Mouse (Mus musculus): Measurements from ENCODE around the gene Gpr65. TPM values are rescaled to one million over a fixed set of nuclear protein-coding genes. Genes with fewer than 3 reads are reported as not detected.
"Not testable (repeated sequence)": the region's sequence is repeated elsewhere in the genome, so short reads cannot be mapped to it uniquely, and the experiment has no call there.

Gpr65 gene
- polyA plus RNA-seq (2015; fragmentation: Nextera tagmentation; extraction: Ambion mirVana) = 0.30 and 0.44 TPM in 2 replicates

DNA sequence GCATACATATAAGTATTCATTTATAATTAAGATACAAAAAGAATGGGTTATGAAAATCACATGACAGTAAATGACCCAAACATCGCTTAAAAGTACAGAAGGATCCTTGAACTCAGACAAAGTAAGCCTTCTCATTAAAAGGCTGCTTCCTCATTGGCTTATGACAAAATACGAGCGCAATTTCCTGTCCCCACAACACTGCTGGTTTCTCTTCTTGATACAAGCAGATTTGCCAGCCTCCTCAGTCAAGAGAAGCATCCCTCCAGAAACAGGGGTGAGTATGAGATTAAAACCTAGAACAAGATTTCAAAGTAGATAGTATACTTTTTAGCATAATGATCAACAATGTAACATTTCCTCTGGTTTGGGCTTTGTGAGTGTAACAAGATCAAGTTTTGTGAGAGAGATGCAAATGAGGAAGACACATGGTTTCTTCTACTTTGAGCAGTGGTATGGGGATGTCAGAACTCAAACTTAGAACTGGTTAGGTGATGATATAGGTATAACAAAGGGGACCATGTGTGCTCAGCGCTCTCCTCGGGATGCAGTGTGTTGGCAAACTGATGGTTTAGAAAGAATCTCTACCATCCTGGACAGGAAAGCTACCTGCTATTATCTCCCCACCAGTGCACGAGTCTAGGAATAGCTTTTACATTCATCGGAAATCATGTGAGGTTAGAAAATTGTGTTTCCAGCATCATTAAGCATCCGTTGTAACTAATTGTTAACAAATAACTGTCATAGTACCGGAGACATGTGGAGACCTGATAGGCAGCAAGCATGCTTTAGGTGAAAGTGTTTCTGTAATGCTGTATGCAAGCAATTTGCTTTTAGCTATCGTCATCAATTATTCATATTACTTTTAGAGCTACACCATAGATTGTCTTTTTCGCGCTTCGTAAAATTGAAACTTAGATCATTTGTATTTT, at the start of gene Gpr65:
TSS of gene Gpr65 (plus strand) at position 195 of the 929 bp plus-strand sequence.
- ATAC-seq (ENCODE audit: low FRiP score) = no peak
- Histone ChIP-seq H3K27ac (no peak within 1 kb of the TSS), H3K4me3 (no peak within 1 kb of the TSS), H3K4me1 (replicated peaks) (no peaks in the 10 kb centered on the region; the same call in 1 of the 2 replicates), H3K4me2 (no peak within 1 kb of the TSS), H3K27me3 (no peaks in the 10 kb centered on the region), H3K36me3 (no peaks in the 10 kb centered on the region), H3K9ac (no peak within 1 kb of the TSS), H3K9me3 (no peaks in the 10 kb centered on the region)
- 88% methylated on average over 13 of the region's 13 CpGs for WGBS

DNA sequence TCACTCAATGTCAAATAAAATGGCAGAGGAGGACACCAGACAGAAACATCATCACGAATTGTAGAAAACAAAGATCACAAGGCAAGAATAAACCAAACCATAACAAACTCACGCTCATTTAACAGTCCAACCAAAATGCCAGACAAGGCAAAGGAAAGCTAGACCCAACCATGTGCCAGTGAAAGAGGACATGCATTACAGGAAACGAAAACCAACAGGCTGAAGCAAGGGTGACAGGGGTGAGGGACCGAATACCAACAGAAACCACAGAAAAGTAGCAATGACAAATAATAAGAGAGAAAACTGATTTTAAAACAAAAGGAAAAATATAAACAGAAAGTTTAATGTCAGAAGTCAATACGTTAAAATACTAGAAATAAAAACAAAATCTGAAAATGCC, 45.1 kb upstream of the Gpr65 start:
- no peak for ATAC-seq (ENCODE audit: low FRiP score)
- H3K9ac ChIP-seq = no peak overlapping the region
- H3K4me3 ChIP-seq = no peak overlapping the region
- 90% methylated on average over 5 of the region's 5 CpGs for WGBS
- H3K4me2 ChIP-seq = no peak overlapping the region
- no peaks in the 10 kb centered on the region for H3K4me1 ChIP-seq (replicated peaks)
- no peaks in the 10 kb centered on the region for H3K9me3 ChIP-seq
- no peak overlapping the region for H3K27ac ChIP-seq
- H3K36me3 ChIP-seq = peaks cover 13% of the 10 kb centered on the region
- H3K27me3 ChIP-seq = no peaks in the 10 kb centered on the region

DNA sequence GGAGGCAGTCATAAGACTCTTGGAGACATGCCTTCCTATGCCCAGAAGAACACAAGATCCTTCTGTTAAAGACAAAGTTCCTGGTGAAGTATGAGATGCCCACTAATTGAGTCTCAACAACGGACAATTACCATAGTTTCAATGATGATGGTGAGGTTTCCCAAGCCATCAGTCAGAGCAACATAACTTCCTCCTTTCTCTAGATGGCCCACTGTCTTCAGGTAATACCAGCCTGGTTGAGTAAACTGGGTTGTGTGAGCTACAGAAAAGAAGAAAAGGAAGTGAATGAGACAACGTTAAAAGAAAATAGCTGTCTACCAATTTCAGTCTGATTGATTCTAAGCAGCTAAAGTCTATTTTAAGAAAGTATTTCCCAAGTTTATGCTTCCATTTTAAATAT, 41.4 kb upstream of the Gpr65 start:
- H3K27me3 ChIP-seq = no peaks in the 10 kb centered on the region
- no peak for ATAC-seq (ENCODE audit: low FRiP score)
- no peak overlapping the region for H3K4me3 ChIP-seq
- no peak overlapping the region for H3K9ac ChIP-seq
- H3K4me2 ChIP-seq = no peak overlapping the region
- H3K9me3 ChIP-seq = no peaks in the 10 kb centered on the region
- H3K27ac ChIP-seq = no peak overlapping the region
- H3K36me3 ChIP-seq = peaks cover 16% of the 10 kb centered on the region
- WGBS = 90% methylated on average over 2 of the region's 2 CpGs
- no peaks in the 10 kb centered on the region for H3K4me1 ChIP-seq (replicated peaks)

DNA sequence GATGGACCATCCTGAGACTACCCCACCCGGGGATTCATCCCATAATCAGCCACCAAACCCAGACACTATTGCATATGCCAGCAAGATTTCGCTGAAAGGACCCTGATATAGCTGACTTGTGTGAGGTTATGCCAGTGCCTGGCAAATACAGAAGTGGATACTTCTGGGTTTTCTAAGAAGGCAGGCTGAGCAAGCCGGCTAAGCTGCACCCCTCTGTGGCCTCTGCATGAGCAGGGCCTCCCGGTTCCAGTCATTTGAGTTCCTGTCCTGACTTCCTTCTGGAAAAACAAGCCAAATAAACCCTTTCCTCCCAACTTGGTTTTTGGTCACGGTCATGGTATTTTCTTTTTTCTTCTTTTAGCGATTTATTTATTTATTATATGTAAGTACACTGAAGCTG, 30.0 kb upstream of the Gpr65 start:
- H3K4me2 ChIP-seq; H3K9ac ChIP-seq; H3K4me1 ChIP-seq (replicated peaks); H3K4me3 ChIP-seq; H3K36me3 ChIP-seq; H3K27ac ChIP-seq; H3K9me3 ChIP-seq; ATAC-seq (ENCODE audit: low FRiP score); H3K27me3 ChIP-seq: not testable (repeated sequence)
- 85% methylated on average over 6 of the region's 6 CpGs for WGBS

DNA sequence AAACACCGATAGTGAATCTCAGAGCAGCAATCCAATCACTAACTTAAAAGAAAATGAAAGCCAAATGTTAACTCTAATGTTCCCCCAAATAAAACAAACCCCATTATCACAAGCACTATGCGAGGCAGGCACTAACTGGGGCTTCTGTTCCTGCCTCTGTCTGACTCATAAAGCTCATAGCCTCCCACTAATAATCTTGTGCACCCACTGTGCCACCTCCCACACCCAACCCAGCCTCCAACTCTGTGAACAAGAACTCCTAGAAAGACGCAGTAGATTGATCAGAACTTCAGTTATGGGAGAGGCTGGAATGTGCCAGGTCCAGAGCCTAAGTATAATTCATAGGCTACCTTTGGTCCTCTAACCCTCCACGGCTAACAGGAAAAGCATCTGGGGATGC, 24.3 kb upstream of the Gpr65 start:
- H3K4me1 ChIP-seq (replicated peaks) = no peaks in the 10 kb centered on the region
- no peak overlapping the region for H3K4me2 ChIP-seq
- H3K27ac ChIP-seq = no peak overlapping the region
- ATAC-seq (ENCODE audit: low FRiP score) = no peak
- H3K36me3 ChIP-seq = peaks cover 3% of the 10 kb centered on the region; the same call in 1 of the 2 replicates
- no peaks in the 10 kb centered on the region for H3K27me3 ChIP-seq
- no peak overlapping the region for H3K9ac ChIP-seq
- H3K4me3 ChIP-seq = no peak overlapping the region
- 91% methylated on average over 4 of the region's 4 CpGs for WGBS
- H3K9me3 ChIP-seq = no peaks in the 10 kb centered on the region

DNA sequence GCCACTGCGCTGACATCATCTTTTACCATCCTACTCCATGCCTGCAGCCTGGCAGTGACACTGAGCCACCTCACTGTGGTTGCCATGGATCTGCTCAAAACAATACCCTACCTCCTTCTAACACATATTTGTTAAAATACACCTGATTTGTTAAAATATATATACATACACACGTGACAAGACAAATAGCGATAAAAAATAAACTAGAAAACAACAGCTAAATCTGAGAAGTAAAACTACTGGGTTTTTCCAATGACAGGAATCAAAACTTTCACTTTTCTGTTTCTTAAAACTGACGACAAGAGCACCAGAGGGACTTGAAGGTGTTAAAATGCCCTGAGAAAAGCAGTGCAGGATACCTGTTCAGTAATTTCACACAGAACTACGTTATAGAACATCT, 23.6 kb upstream of the Gpr65 start:
- H3K27me3 ChIP-seq = no peaks in the 10 kb centered on the region
- peaks cover 3% of the 10 kb centered on the region; the same call in 1 of the 2 replicates for H3K36me3 ChIP-seq
- ATAC-seq (ENCODE audit: low FRiP score) = no peak
- no peaks in the 10 kb centered on the region for H3K4me1 ChIP-seq (replicated peaks)
- H3K9ac ChIP-seq = no peak overlapping the region
- WGBS = 90% methylated on average over 5 of the region's 5 CpGs
- no peaks in the 10 kb centered on the region for H3K9me3 ChIP-seq
- no peak overlapping the region for H3K27ac ChIP-seq
- no peak overlapping the region for H3K4me2 ChIP-seq
- no peak overlapping the region for H3K4me3 ChIP-seq

DNA sequence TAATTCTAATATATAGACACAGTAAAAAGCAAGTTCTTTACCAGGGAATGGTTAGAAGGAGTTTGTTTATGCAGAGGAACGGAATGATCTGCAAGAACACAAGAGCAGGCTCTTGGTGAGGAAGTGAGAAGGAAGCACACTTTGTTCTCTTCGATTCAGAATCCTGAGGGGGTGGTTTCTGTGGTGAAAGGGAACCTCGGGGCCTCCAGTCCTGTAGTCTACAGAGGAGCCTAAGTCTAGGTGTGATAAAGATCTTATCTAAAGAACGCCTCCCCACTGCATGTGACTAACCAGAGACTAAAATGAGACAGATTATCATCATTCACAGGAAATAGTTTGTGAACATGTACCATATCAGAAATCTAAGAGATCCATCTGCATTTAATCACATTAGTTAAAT, 21.6 kb upstream of the Gpr65 start:
- H3K36me3 ChIP-seq = peaks cover 13% of the 10 kb centered on the region
- no peaks in the 10 kb centered on the region for H3K4me1 ChIP-seq (replicated peaks)
- H3K27ac ChIP-seq = no peak overlapping the region
- no peaks in the 10 kb centered on the region for H3K9me3 ChIP-seq
- no peak overlapping the region for H3K9ac ChIP-seq
- ATAC-seq (ENCODE audit: low FRiP score) = no peak
- no peak overlapping the region for H3K4me2 ChIP-seq
- 89% methylated on average over 4 of the region's 4 CpGs for WGBS
- no peak overlapping the region for H3K4me3 ChIP-seq
- H3K27me3 ChIP-seq = no peaks in the 10 kb centered on the region

DNA sequence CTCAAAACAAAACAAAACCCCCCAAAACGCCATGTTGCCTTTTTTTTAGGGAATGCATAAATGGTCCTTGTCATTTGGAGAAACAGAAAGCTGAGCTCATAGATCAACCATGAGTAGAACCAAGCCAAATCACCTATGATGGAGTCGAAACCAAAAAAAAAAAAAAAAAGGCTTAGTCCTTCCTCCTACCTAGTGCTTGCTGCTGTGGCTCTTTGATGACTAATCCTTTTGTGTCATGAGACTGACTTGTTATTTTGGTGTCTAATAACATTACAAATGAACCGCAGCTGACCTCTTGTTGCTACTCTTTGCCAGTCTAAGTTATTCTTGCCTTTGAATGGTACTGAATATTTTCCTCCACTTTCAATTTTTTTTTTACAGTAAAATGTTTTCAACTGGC, 18.8 kb upstream of the Gpr65 start:
- WGBS = 85% methylated on average over 3 of the region's 3 CpGs

DNA sequence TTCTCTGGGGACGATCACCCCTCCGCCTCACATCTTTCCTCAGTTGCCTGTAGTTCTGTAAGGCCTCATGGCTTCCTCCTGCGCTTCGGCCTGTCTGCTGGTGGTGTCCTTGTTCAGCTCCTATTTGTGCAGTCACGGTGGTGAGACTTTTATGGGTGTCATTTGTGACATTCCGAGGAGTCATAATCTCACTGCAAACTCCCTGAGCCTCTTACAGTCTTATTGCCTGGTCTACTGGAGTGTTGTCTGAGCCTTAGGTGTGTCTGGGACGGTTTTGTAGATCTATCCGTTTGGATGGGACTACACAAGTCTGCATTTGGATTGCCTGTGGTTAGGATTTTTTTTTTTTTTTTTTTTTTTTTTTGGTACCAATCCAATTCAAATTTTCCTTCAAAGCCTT, 18.1 kb upstream of the Gpr65 start:
- no peak overlapping the region for H3K4me3 ChIP-seq
- 95% methylated on average over 8 of the region's 8 CpGs for WGBS
- no peak overlapping the region for H3K9ac ChIP-seq
- no peak overlapping the region for H3K4me2 ChIP-seq
- ATAC-seq (ENCODE audit: low FRiP score) = no peak
- H3K27me3 ChIP-seq = no peaks in the 10 kb centered on the region
- no peaks in the 10 kb centered on the region for H3K4me1 ChIP-seq (replicated peaks)
- H3K36me3 ChIP-seq = peaks cover 15% of the 10 kb centered on the region
- H3K9me3 ChIP-seq = no peaks in the 10 kb centered on the region
- H3K27ac ChIP-seq = no peak overlapping the region

More for the DNA sequence above, 18.8 kb upstream of the Gpr65 start:
- H3K4me3 ChIP-seq = no peak overlapping the region
- no peak overlapping the region for H3K4me2 ChIP-seq
- H3K9me3 ChIP-seq = no peaks in the 10 kb centered on the region
- no peaks in the 10 kb centered on the region for H3K4me1 ChIP-seq (replicated peaks)
- no peak overlapping the region for H3K9ac ChIP-seq
- no peak for ATAC-seq (ENCODE audit: low FRiP score)
- peaks cover 18% of the 10 kb centered on the region for H3K36me3 ChIP-seq
- no peak overlapping the region for H3K27ac ChIP-seq
- no peaks in the 10 kb centered on the region for H3K27me3 ChIP-seq

DNA sequence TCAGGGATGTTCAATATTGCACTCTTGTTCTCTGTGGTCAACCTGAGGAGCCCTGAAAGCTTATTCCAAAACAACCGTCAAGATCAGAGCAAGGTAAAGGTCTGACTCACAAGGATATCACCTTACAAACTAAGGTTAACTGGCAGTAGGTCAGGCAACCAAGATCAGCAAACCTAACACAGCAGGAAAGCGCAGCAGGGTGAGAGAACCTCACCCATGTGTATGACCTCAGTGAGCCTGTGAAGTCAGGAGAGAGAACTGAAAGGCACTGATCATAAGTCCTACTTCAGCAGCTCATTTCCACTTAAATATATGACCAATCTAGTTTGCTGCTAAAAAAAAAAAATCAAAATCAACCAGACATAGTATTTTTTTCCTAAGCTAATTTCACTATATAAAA, 16.0 kb upstream of the Gpr65 start:
- Histone ChIP-seq H3K9me3 (no peaks in the 10 kb centered on the region), H3K27ac (no peak overlapping the region), H3K9ac (no peak overlapping the region), H3K27me3 (no peaks in the 10 kb centered on the region), H3K4me3 (no peak overlapping the region), H3K4me1 (replicated peaks) (no peaks in the 10 kb centered on the region), H3K36me3 (peaks cover 15% of the 10 kb centered on the region), H3K4me2 (no peak overlapping the region)
- no peak for ATAC-seq (ENCODE audit: low FRiP score)
- WGBS = 86% methylated on average over 2 of the region's 2 CpGs

DNA sequence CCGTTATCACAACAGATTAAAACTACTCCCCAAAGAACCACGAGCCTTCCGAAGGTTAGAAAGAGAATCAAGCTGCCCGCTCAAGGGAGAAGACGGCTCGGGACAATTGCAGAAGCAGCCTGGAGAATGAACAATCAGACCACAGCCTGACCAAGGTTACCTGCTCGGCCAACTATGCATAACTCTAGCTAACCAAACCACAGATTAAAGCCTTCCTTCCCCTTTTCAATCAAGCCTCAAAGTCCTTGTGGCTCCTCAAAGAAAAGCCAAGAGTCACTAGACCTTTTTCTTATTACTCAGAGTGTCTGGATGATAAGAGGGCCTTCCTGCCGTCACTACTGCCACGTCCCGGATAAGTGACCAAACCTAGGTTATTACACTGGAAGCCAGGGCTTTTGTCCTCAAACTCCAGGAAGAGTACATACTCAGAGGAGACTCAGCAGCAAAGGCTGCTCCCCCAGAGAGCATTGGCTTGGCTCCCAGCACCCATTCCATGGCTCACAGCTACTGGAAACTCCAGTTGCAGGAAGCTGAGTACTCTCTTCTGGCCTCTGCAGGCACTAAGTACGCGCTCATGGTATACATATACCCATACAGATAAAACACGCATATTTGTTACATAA, 13.0 kb upstream of the Gpr65 start:
- Histone ChIP-seq H3K27ac (no peak overlapping the region), H3K4me3 (no peak overlapping the region), H3K9ac (no peak overlapping the region), H3K36me3 (0 out of 2 replicates have a peak, but pooled peaks cover 10% of the 10 kb centered on the region), H3K27me3 (no peaks in the 10 kb centered on the region), H3K9me3 (no peaks in the 10 kb centered on the region), H3K4me1 (replicated peaks) (0 out of 2 replicates have a peak, but pooled peaks cover 4% of the 10 kb centered on the region), H3K4me2 (no peak overlapping the region)
- 90% methylated on average over 13 of the region's 13 CpGs for WGBS
- ATAC-seq (ENCODE audit: low FRiP score) = no peak

DNA sequence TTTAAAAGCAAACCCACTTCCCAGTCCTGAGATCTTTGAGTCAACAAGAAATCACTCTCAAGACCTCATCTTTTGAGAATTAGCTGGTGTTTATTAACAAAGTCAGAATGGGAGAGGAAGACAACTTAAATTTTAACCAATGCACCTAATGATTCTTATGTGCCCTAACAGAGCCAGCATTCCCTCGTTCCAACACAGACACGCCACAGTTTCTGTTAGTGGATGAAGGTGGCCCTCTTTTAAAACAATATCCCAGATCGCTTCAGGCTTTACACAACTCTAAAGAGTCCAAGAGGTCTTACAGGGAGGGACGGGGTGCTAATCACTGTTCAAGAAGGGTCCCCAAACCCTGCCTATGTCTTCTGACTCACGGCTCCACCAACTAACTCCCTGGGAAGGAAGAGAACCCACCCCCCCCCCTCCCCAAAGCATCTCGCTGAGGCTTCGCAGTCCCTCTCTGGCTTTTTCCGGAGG, 10.0 kb upstream of the Gpr65 start:
- Histone ChIP-seq H3K27me3 (no peaks in the 10 kb centered on the region), H3K27ac (peak overlapping the region; percentile 98), H3K4me3 (peak overlapping the region; percentile 68), H3K9ac (peak overlapping the region; percentile 91), H3K9me3 (no peaks in the 10 kb centered on the region), H3K4me1 (replicated peaks) (0 out of 2 replicates have a peak, but pooled peaks cover 4% of the 10 kb centered on the region), H3K4me2 (peak overlapping the region; percentile 63), H3K36me3 (0 out of 2 replicates have a peak, but pooled peaks cover 4% of the 10 kb centered on the region)
- 0% methylated on average over 8 of the region's 8 CpGs for WGBS
- no peak for ATAC-seq (ENCODE audit: low FRiP score)
